Mouse (Mus musculus) layer of hippocampus, postnatal 25 days (tissue): Measurements from ENCODE around the gene Phactr2. TPM values are rescaled to one million over a fixed set of nuclear protein-coding genes. Genes with fewer than 3 reads are reported as not detected.

Experiments used
- DNase-seq, 2 experiments: peaks; one replicate each; pipeline ENCODE4 v3.0.0; 2022; ENCODE audit warnings: mixed read lengths in 2 of 2, low spot score in 1 of 2; ENCODE audit errors: extremely low spot score in 1 of 2
- total RNA-seq, 2 experiments: library from RNA; stranded (reverse); gene quantifications; 2 replicates each; pipeline ENCODE4 v1.2.3; 2021

Phactr2 gene
- total RNA-seq, 2 experiments from 2014 or later, result 20.1 to 20.6 TPM

GRCm38 (mm10) chr10:13180211-13180610 is 294.0 kb downstream of the Phactr2 start:
- DNase-seq, result no peak

GRCm38 (mm10) chr10:13177973-13178624 is 296.1 kb downstream of the Phactr2 start, which contains the start of gene Zc2hc1b:
TSS of gene Zc2hc1b (minus strand) at chr10:13178023.
- no peak for DNase-seq

- DNase-seq, result no peak
Measured at GRCm38 (mm10) chr10:13175866-13176265, 298.3 kb downstream of the Phactr2 start.

GRCm38 (mm10) chr10:13172798-13173221 is 301.4 kb downstream of the Phactr2 start:
- DNase-seq, result no peak

GRCm38 (mm10) chr10:13171461-13171860 is 302.8 kb downstream of the Phactr2 start:
- no peak for DNase-seq

- DNase-seq, result no peak
Measured at GRCm38 (mm10) chr10:13170739-13171448, 303.3 kb downstream of the Phactr2 start.

GRCm38 (mm10) chr10:13168461-13168860 is 305.8 kb downstream of the Phactr2 start:
- DNase-seq, result no peak

- no peak for DNase-seq
Measured at GRCm38 (mm10) chr10:13162031-13162430, 312.2 kb downstream of the Phactr2 start.

GRCm38 (mm10) chr10:13160913-13161312 is 313.3 kb downstream of the Phactr2 start:
- DNase-seq, result no peak

Other genes with a start within 250 kb of the Phactr2 start
- 10 to 100 TPM; 38.5 to 46.5 TPM for gene Fuca2, start 25.1 kb upstream of the Phactr2 start, total RNA-seq
- gene Adat2, start 78.5 kb upstream of the Phactr2 start, total RNA-seq, result 1 to 10 TPM; 8.1 to 8.9 TPM
- gene Pex3, start 78.7 kb upstream of the Phactr2 start, total RNA-seq, result 10 to 100 TPM; 26.0 to 30.3 TPM